Mouse (Mus musculus): ENCODE results near the gene Homer1. TPM values are rescaled to one million over a fixed set of nuclear protein-coding genes. Genes with fewer than 3 reads are reported as not detected.

Gene Homer1
- total and polyA plus RNA-seq, 3 experiments: 14.6 to 32.2 (median 16.2) TPM

- H3K79me2 ChIP-seq (replicated peaks; ENCODE audit: control insufficient read depth, extremely low read depth, insufficient read depth, poor library complexity, severe bottlenecking): no peaks in the 10 kb centered on the region
- DNase-seq (ENCODE audit: extremely low read depth): no peak
- H3K4me1 ChIP-seq (ENCODE audit: control insufficient read depth in 1 of 2, insufficient read depth in 2 of 2): peaks cover 0 to 8% of the 10 kb centered on the region in 2 experiments; a peak in 2 of 4 replicates
- TF ChIP-seq IRF4 (IDR thresholded peaks at IDR 0.05; ENCODE audit: low read depth, low read length) (no peak), RAD21 (IDR thresholded peaks at IDR 0.05; ENCODE audit: low read depth, low read length) (no peak), PAX5 (IDR thresholded peaks at IDR 0.05; ENCODE audit: low read length) (no peak), ZKSCAN1 (IDR thresholded peaks at IDR 0.05; ENCODE audit: borderline replicate concordance, low read depth, low read length) (no peak), SMC3 (IDR thresholded peaks at IDR 0.05; ENCODE audit: low read depth, low read length) (no peak), HCFC1 (IDR thresholded peaks at IDR 0.05; ENCODE audit: low read depth, low read length) (no peak), JUND (conservative IDR thresholded peaks at IDR 0.05; ENCODE audit: low read depth, low read length) (no peak), UBTF (IDR thresholded peaks at IDR 0.05; ENCODE audit: low read depth, low read length) (no peak), JUN (IDR thresholded peaks at IDR 0.05; ENCODE audit: insufficient read depth, low read depth, low read length) (no peak), MEF2A (IDR thresholded peaks at IDR 0.05; ENCODE audit: borderline replicate concordance, low read depth, low read length) (no peak)
- no peak overlapping the region for H3K4me3 ChIP-seq (replicated peaks in 1 of 3; ENCODE audit: low read depth in 2 of 3, low read length in 2 of 3, poor library complexity in 1 of 3)
- H3K9me3 ChIP-seq (replicated peaks; ENCODE audit: low read length): no peaks in the 10 kb centered on the region
- H3K9ac ChIP-seq (ENCODE audit: insufficient read depth, low read depth): no peak overlapping the region
- dilution Hi-C loops (cut with MboI; ENCODE audit: extremely low pct_ligation_motif_present, extremely low pct_unique_long_range_greater_than_20kb, low sequenced_read_pairs): no loop called here
- H3K27me3 ChIP-seq (replicated peaks): no peaks in the 10 kb centered on the region
- H3K36me3 ChIP-seq (replicated peaks in 1 of 2; ENCODE audit: control insufficient read depth in 1 of 2, insufficient read depth in 1 of 2, low read length in 1 of 2): no peaks in the 10 kb centered on the region
- no peak overlapping the region for H3K4me2 ChIP-seq (ENCODE audit: insufficient read depth, low read depth, poor library complexity, severe bottlenecking)
- in situ Hi-C loops (cut with MboI; ENCODE audit: low pct_ligation_motif_present, low pct_unique_long_range_greater_than_20kb, low sequenced_read_pairs): no loop called here
- H3K27ac ChIP-seq (ENCODE audit: insufficient read depth, low read depth): no peak overlapping the region
Measured at GRCm38 (mm10) chr13:93419779-93420178, 120.3 kb downstream of the Homer1 start.

- in situ Hi-C loops (cut with MboI; ENCODE audit: low pct_ligation_motif_present, low pct_unique_long_range_greater_than_20kb, low sequenced_read_pairs): no loop called here
- TF ChIP-seq RAD21 (IDR thresholded peaks at IDR 0.05; ENCODE audit: low read depth, low read length) (no peak), CHD1 (IDR thresholded peaks at IDR 0.05; ENCODE audit: low read depth, low read length) (peak; percentile 95), EP300 (IDR thresholded peaks at IDR 0.05; ENCODE audit: low read length) (no peak), MAFK (IDR thresholded peaks at IDR 0.05; ENCODE audit: insufficient replicate concordance, low read length) (no peak)
- Histone ChIP-seq H3K27ac (ENCODE audit: insufficient read depth, low read depth) (no peak overlapping the region), H3K4me3 (replicated peaks in 1 of 3; ENCODE audit: low read depth in 2 of 3, low read length in 2 of 3, poor library complexity in 1 of 3) (no peak overlapping the region), H3K4me1 (ENCODE audit: control insufficient read depth in 1 of 2, insufficient read depth in 2 of 2) (peaks cover 0 to 8% of the 10 kb centered on the region in 2 experiments; a peak in 2 of 4 replicates), H3K9me3 (replicated peaks; ENCODE audit: low read length) (no peaks in the 10 kb centered on the region), H3K9ac (ENCODE audit: insufficient read depth, low read depth) (no peak overlapping the region), H3K36me3 (replicated peaks in 1 of 2; ENCODE audit: control insufficient read depth in 1 of 2, insufficient read depth in 1 of 2, low read length in 1 of 2) (no peaks in the 10 kb centered on the region), H3K79me2 (replicated peaks; ENCODE audit: control insufficient read depth, extremely low read depth, insufficient read depth, poor library complexity, severe bottlenecking) (no peaks in the 10 kb centered on the region), H3K4me2 (ENCODE audit: insufficient read depth, low read depth, poor library complexity, severe bottlenecking) (no peak overlapping the region), H3K27me3 (replicated peaks) (no peaks in the 10 kb centered on the region)
- dilution Hi-C loops (cut with MboI; ENCODE audit: extremely low pct_ligation_motif_present, extremely low pct_unique_long_range_greater_than_20kb, low sequenced_read_pairs): no loop called here
- peak; percentile 15 for DNase-seq (ENCODE audit: extremely low read depth)
Measured at GRCm38 (mm10) chr13:93423224-93423623, 123.8 kb downstream of the Homer1 start.

Data from CH12.LX (cell line).